In the genomic region with DNA sequence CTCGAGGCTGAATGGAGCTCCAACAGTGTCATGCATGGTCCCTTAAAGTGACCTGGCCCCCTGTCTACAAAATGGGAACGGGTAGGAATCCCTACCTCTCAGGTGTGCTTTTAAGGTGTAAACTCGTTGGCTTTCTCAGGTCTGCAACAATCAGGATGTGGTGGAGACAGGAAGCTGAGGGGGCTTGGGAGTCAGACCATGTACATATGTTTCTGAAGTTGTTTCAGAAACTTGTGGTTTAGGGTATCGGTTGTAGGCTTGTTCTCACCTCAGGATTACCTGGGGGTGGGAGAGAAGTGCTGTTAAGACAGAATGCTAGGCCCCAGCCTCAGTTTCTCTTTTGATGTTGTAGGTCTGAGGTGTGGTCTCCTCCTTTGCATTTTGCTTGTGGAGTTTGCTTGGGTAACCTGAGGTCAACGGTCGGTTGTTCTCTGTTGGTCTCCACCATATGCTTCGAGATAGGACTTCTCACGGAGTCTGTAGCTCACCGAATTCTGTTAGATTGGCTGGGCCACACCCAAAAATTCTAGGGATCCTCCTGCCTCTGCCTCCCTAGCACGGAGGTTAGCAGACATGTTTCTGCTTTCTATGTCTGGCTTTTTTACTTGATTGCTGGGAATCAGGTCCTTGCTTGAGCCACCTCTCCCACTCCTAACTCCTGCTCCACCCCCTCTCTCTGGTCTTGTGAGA, we compare ENCODE assay signal across 11 mouse cellular contexts. TPM values are rescaled to one million over a fixed set of nuclear protein-coding genes. Genes with fewer than 3 reads are reported as not detected.
DNase-seq lines count a peak whose midpoint lies in the region; ATAC-seq lines count a peak whose summit lies in the region.
"Had no signal": no experiment of that assay in that cellular context is flagged by ENCODE, and none has a peak within 500 bp of the region (broad histone marks: within the 10 kb centered on the region; RNA-seq: fewer than 3 reads in every experiment).

No protein-coding gene starts in this region.

- no peaks in the 10 kb centered on the region for H3K9me3 ChIP-seq in heart, embryonic 12.5 days (replicated peaks)
- H3K9me3 ChIP-seq: embryonic facial prominence, embryonic 12.5 days had no signal

- WGBS in heart, embryonic 12.5 days, result 84% methylated on average over 10 of the region's 10 CpGs

- no peak for DNase-seq in heart, postnatal 4 days
- DNase-seq in CD4-positive helper T cell, adult 2 months (ENCODE audit: low read depth, low spot score), result peak; percentile 71
- peak; percentile 40 for DNase-seq in c-Kit-negative CD71-positive TER-119-positive erythroid progenitor cells, embryonic 14.5 days (ENCODE audit: low read depth, low spot score)
- DNase-seq in layer of hippocampus, adult 8-10 months (ENCODE audit: low spot score in 2 of 2), result no peak
- DNase-seq in adipocyte (ENCODE audit: low spot score), result no peak
- no peak for DNase-seq in urinary bladder, postnatal 25 days (ENCODE audit: low spot score)
- DNase-seq: adrenal gland, postnatal 36 days; layer of hippocampus, adult 9-11 months had no signal

- ATAC-seq in heart, embryonic 12.5 days (ENCODE audit: insufficient number of reproducible peaks, low FRiP score), result no peak
- peak; percentile 16; the same call in 1 of the 2 replicates for ATAC-seq in megakaryocyte progenitor cell, adult 5-6 weeks (replicated peaks; ENCODE audit: poor library complexity)

- H3K4me1 ChIP-seq in heart, embryonic 12.5 days (replicated peaks), result peaks cover 69% of the 10 kb centered on the region

- no peak overlapping the region for H3K4me3 ChIP-seq in heart, embryonic 12.5 days
- H3K4me3 ChIP-seq: embryonic facial prominence, embryonic 12.5 days had no signal

- H3K4me2 ChIP-seq in heart, embryonic 12.5 days, result no peak overlapping the region
- H3K4me2 ChIP-seq: embryonic facial prominence, embryonic 12.5 days had no signal

- H3K27ac ChIP-seq in heart, embryonic 12.5 days (ENCODE audit: poor library complexity, severe bottlenecking), result peak overlapping the region; percentile 65
- H3K27ac ChIP-seq: embryonic facial prominence, embryonic 12.5 days had no signal

- peak overlapping the region; percentile 46 for H3K9ac ChIP-seq in heart, embryonic 12.5 days
- H3K9ac ChIP-seq: embryonic facial prominence, embryonic 12.5 days had no signal

- peaks cover 40% of the 10 kb centered on the region for H3K36me3 ChIP-seq in heart, embryonic 12.5 days

- no peaks in the 10 kb centered on the region for H3K27me3 ChIP-seq in heart, embryonic 12.5 days (replicated peaks)
- H3K27me3 ChIP-seq: embryonic facial prominence, embryonic 12.5 days had no signal

RNA-seq across cellular contexts. Expression of gene Adam19, which starts 34.4 kb away (rescaled TPM):
- polyA plus RNA-seq in heart, embryonic 12.5 days (2016; fragmentation: Nextera tagmentation; extraction: Ambion mirVana), result 44.2 and 48.3 TPM in 2 replicates
- 100 to 1,000 TPM; 161 to 163 TPM for total RNA-seq in heart, postnatal 4 days (2021)
- 0.49 and 0.76 TPM in 2 replicates for total RNA-seq in megakaryocyte progenitor cell, adult 5-6 weeks (2015)
- 0.46 and 0.64 TPM in 2 replicates for total RNA-seq in megakaryocyte progenitor cell, adult 5-6 weeks (2017)
- 10 to 100 TPM; 10.1 to 14.1 (median 11.2) TPM for total RNA-seq in layer of hippocampus, adult 8-10 months (2022)

RNA-seq across cellular contexts. Expression of gene Gm12166, which starts 38.1 kb away (rescaled TPM):
- polyA plus RNA-seq in heart, embryonic 12.5 days (2016; fragmentation: Nextera tagmentation; extraction: Ambion mirVana), result 3.4 and 4.0 TPM in 2 replicates
- total RNA-seq in heart, postnatal 4 days (2021), result 1 to 10 TPM; 2.7 to 4.0 TPM
- 18.5 and 19.4 TPM in 2 replicates for total RNA-seq in megakaryocyte progenitor cell, adult 5-6 weeks (2015)
- total RNA-seq in megakaryocyte progenitor cell, adult 5-6 weeks (2017), result 13.0 and 26.7 TPM in 2 replicates
- 1 to 10 TPM in 3 of 4 experiments, not detected in 1; 1.7 to 4.3 (median 3.3) TPM for total RNA-seq in layer of hippocampus, adult 8-10 months (2022)

Comparison
In these comparisons a context has a peak if more than half of its experiments do, and no peak if none do; other contexts are left out.
1. DNase-seq: peak in CD4-positive helper T cell, adult 2 months (single experiment) and c-Kit-negative CD71-positive TER-119-positive erythroid progenitor cells, embryonic 14.5 days (single experiment); none in heart, postnatal 4 days (single experiment), layer of hippocampus, adult 8-10 months (0 of 2), adipocyte (single experiment) and urinary bladder, postnatal 25 days (single experiment).
2. RNA of gene Adam19, which starts 34.4 kb away (total RNA-seq): 161 to 163 TPM in heart, postnatal 4 days; 10.1 to 14.1 TPM in layer of hippocampus, adult 8-10 months and 0.46 to 0.76 TPM in megakaryocyte progenitor cell, adult 5-6 weeks; every median in the first group is over 10 times any median in the second.